Mouse (Mus musculus) bone marrow macrophage, adult 2 months (primary cell): ENCODE data around the gene Tufm.

Experiments used
- CTCF ChIP-seq: IDR thresholded peaks from 2 replicates; pipeline ENCODE4 v1.5.1; 2012; ENCODE audit warnings: low read depth, mild to moderate bottlenecking, low read length, moderate library complexity
- POLR2A ChIP-seq: IDR thresholded peaks from 2 replicates; pipeline ENCODE4 v1.6.1; 2012; ENCODE audit warnings: mild to moderate bottlenecking, low read depth, low read length, borderline replicate concordance

- TF ChIP-seq CTCF, result no peak
- TF ChIP-seq POLR2A, result no peak
Measured at GRCm38 (mm10) chr7:126440134-126440533, 47.0 kb upstream of the Tufm start.
